Mouse (Mus musculus) spleen, adult 2 months (tissue): ENCODE measurements around the gene Zfp335.
"Not testable (repeated sequence)": the region's sequence is repeated elsewhere in the genome, so short reads cannot be mapped to it uniquely, and the experiment has no call there.

Experiments
- CTCF ChIP-seq: fragments of 200-500 bp; IDR thresholded peaks from 2 replicates; pipeline ENCODE4 v1.5.1; 2011; ENCODE audit warnings: mild to moderate bottlenecking, inconsistent platforms; ENCODE audit not compliant: insufficient read depth, insufficient read length, insufficient replicate concordance; ENCODE audit errors: extremely low read depth
- POLR2A ChIP-seq: fragments of 200-500 bp; IDR thresholded peaks from 2 replicates; pipeline ENCODE4 v1.6.1; 2011; ENCODE audit warnings: low read depth, low read length, inconsistent platforms

DNA sequence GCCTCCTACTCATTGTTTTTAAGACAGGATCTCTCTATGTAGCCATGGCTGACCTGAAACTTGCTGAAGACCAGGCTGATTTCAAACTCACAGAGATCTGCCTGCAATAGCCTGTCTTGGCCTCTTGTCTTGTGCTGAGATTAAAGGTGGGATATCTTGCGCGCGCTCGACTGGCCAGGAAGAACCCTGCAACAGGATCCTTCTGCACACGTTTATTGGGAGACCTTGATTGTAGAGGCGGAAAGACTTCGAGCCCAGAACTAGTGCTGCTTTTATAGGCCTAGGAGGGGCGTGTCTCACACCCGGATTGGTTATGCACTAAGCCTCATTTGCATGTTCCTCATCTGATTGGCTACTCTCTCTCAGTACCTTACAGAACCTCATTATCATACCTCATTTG lies 48.1 kb downstream of the Zfp335 start:
- not testable (repeated sequence) for TF ChIP-seq POLR2A, CTCF
